Mouse (Mus musculus) liver, postnatal 0 days (tissue): Measurements from ENCODE around the gene Fktn.

Experiments
- CTCF ChIP-seq: sonication (generic); IDR thresholded peaks from 2 replicates; pipeline ENCODE4 v1.5.1; 2016; ENCODE audit warnings: antibody characterized with exemption, low read depth
- EP300 ChIP-seq: IDR thresholded peaks from 2 replicates; pipeline ENCODE4 v1.6.1; 2016; ENCODE audit warnings: antibody characterized with exemption, low read depth, mild to moderate bottlenecking

GRCm38 (mm10) chr4:53785746-53786398 is 72.1 kb downstream of the Fktn start:
- TF ChIP-seq CTCF (no peak), EP300 (no peak)
